Mouse (Mus musculus) right cerebral cortex, adult 18-20 months (tissue): ENCODE results near the gene Ddx19a.
"Not testable (repeated sequence)": the region's sequence is repeated elsewhere in the genome, so short reads cannot be mapped to it uniquely, and the experiment has no call there.

Experiments used
- DNase-seq: peaks from one replicate; pipeline ENCODE4 v3.0.0; 2022; ENCODE audit warnings: mixed read lengths

Gene Ddx19a

DNA sequence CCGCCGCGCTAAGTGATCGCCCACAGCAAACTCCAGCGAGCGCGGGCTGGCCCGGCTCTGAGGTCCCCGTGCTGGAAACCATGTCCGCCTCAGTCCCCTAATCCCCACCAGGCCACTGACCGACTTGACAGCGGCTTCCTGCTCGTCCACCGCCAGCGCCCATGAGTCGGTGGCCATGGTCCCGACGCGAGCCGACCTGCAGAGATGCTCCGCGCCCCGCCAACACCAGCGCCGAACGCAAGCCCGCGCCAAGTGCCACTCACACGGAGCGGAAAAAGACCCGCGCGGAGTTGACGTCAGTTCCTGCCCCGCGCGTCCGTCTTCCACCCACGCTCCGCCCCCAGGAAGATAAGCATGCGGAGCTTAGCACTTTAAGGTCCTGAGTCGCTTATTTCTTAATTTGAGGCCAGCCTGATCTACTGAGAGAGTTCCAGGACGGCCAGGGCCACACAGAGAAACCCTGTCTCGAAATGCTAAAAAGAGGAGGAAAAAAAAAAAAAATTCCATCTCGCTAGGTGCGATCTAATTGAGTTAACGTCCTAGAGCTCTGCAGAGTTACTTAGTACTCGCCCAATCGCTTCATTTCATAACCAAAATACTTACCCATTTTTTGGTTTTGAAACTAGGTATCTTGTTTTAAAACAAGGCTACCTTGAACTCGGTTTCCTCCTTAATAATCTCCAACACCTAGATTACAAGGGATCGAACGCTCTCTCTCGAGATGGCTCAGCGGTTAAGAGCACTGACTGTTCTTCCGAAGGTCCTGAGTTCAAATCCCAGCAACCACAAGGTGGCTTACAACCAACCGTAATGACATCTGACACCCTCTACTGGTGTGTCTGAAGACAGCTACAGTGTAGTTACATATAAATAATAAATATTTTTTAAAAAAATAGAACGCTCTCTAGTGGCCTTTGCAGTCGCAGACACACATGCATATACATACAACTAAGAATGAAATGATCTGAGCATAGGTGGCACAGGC is at the start of gene Ddx19a:
TSS of gene Ddx19a (minus strand) at position 254 of the 985 bp plus-strand sequence.
- peak; percentile 94 for DNase-seq

DNA sequence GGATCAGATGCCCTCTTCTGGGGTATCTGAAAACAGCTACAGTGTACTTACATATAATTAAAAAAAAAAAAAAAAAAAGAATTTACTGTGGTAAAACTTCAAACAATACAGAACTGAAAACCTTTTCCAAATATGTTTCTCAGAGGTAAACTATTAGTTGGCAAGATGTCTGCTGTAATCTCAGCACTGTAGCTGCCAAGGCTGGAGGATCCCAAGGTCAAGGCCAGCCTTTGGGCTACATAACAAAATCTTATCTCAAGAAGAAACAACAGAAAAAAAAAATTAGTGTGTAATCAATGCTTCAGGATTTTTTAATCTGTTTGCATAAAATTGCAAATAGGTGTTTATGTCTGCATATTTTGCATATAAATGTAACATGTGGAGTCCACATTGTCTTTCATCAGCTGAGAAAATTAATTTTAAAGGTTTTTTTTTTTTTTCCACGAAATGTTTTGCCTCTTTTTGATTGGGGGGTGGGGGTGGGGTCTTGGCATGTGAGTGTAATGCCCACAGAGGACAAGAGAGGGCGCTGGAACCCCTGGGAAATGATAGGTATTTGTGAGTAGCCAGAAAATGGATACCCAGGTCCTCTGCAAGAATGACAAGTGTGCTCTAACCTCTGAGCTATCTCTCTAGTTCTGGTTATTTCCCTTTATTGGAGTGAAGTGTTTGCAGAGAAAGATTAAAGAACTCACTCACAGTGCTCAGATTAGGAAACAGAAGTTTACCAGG is 46.6 kb upstream of the Ddx19a start:
- DNase-seq = no peak

DNA sequence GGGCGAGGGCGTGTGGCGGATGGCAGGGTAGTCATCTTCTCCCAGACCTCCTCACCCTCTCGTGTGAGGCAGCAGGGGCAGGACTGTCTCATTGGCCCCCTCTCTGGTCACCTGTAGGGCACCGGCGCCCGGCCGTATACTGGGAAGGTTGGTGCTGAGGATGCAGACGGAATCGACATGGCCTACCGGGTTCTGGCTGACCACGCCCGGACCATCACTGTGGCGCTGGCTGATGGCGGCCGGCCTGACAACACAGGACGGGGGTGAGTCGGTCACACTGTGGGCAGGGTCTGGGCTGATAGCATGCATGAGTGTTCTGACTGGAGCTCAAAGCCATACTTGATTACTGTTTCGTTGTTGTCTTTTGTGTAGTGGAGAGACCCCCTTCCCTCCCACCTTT is 44.9 kb upstream of the Ddx19a start:
- DNase-seq = no peak

DNA sequence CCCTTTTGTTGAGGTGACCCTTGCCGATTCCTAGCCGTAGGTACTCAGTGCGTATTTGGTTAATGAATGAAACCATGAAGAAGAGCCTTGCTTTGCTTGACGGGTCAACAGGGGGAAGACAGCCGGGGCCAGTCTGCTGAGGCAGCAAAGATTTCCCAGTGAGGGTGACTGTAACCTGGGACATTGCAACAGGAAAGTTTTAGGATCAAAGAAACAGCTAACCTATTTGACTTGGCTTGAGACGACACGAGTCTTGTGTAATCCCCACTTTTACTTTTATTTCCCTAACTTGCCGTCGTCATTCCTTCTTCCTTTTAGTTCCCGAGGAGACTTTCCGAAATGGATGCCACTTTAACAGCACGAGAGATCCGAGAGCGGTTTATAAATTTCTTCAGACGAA is 39.0 kb upstream of the Ddx19a start:
- no peak for DNase-seq

GRCm38 (mm10) chr8:111034276-111034675 is 36.7 kb upstream of the Ddx19a start:
- no peak for DNase-seq

DNA sequence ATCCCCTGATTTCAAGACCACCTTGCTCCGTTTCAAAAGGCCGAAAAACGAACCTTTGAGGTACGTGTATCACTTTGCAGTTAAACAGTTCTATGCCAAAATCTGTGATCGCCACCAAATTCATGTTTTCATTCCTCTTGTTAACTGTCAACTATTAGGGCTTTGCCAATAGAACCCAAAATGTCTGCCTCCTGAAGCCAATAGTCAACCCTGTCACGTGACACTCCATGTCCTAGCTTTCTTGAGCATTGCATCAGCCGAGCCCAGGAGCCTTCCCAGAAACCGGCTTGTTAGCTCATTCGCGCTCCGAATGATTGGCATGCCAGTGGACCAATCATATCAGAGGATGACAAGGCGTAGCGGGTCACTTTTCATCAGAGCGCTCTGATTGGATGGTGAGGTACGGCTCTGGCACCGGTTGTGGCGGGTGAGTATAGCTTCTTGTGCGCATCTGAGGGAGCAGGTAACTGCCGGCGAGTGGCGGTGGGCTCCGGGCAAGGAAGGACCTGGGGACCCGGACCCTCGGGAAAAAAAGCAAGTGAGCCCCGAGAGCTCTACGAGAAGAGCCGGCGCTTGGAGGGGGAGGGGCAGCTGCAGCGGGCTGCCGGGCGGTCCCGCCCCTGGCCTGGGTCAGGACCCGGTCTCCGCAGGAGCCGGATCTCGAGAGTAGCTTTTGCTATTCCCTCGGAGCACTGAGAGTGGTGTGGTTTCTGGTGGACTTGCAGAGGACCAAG is 36.0 kb upstream of the Ddx19a start:
- peak; percentile 99 for DNase-seq

DNA sequence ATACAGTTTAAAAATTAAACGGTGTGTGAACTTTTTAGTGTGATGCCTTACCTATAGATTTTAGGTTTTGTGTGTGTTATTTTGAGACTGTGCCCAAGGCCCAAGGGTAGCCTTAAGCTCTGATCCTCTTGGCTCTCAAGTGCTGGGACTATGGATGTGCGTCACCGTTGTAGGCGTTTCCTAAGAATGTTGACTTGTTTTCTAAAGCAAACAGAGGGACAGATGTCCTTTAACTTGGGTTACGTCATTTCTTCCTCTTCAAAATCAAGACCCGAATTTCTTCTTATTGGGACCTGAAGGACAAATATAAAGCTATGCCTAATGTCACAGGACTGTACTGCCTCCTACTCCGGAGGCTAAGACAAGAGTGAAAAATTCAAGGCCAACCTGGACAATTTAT is 35.3 kb upstream of the Ddx19a start, which contains the start of gene Aars:
TSS of gene Aars (plus strand) at position 229 of the 400 bp plus-strand sequence.
- DNase-seq = no peak

DNA sequence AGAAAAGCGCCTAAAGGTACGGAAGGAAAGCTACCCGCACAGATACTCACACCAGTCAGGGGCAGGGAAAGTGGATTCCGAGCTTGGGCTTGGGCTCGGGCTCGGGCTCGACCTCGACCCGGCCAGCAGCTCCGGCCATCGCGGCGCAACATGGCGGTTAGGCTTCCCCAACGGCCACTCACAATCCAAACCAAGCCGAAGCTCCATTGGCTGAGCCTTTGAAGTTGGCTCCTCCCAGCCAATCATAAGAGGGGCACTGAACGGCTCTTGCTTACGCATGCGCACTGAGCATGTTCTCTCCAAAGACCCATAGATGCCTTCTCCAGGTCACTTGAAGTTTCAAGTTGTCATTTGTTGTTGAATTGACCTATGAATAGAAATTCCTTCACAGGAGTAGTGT is 34.0 kb upstream of the Ddx19a start, which contains the start of gene Ddx19b:
TSS of gene Ddx19b (minus strand) at position 180 of the 400 bp plus-strand sequence.
- no peak for DNase-seq

- no peak for DNase-seq
Measured at GRCm38 (mm10) chr8:111030045-111030444, 32.4 kb upstream of the Ddx19a start.

GRCm38 (mm10) chr8:111029589-111029988 is 32.0 kb upstream of the Ddx19a start:
- no peak for DNase-seq

DNA sequence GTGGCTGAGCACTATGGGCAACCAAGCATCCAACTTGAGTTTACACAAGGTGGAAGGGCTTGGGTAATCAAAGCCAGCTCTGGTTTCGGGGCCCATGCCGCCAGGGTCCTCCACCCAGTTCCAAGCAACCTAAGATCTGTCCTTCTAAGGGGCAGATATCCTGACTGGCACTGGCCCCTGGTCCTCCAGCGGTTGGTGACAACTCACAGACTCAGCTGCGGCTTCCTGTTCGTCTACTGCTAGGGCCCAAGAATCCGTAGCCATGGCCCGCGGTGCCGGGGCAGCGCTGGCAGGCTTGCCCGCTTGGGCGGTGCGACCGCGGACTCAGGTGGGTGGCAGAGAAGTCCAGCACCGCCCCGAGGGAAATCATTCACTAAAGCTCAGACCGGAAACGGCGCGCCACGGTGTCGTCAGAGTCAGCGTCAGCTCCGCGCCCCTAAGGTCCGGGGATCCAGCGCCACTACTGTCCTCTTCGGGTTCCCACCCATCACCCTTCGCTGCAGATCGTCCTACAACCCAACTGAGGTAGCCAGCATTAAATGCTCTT is 29.9 kb upstream of the Ddx19a start:
- DNase-seq = peak; percentile 93

GRCm38 (mm10) chr8:111026609-111027008 is 29.0 kb upstream of the Ddx19a start:
- DNase-seq = not testable (repeated sequence)

DNA sequence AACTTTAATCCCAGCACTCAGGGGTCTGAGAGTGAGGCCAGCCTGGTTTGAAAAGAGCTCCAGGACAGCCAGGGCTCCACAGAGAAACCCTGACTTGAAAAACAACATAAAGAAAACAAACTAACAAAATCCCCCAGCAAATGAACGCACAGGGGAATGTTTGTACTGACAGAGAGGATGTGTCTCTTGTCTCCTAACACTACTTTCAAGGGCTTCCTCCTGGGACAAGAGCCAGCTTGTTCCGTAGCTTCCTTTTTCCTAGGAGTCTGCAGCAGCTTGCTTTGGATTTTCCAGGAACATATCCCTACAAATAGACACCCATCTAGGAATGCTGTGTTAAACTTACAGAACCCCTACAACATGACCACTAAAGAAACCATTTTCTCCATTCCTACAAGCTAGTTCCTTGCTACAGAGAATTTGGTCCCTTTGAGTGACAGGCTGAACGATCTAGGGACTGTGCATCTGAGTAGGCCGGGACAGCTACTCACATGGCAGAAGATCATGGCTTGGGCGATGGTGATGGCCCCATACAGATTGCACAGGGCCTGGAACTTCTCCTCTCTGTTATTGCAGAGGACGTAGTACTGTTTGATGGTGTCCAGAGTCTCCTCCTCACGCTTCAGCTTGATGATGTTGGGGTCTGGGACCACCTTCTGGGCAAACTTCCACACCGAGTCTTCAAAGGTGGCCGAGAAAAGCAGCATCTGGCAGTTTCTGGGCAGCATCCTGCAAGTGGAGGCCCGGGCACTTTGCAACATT is 12.8 kb upstream of the Ddx19a start:
- not testable (repeated sequence) for DNase-seq

- no peak for DNase-seq
Measured at GRCm38 (mm10) chr8:110996641-110997430, 764 bp downstream of the Ddx19a start.

DNA sequence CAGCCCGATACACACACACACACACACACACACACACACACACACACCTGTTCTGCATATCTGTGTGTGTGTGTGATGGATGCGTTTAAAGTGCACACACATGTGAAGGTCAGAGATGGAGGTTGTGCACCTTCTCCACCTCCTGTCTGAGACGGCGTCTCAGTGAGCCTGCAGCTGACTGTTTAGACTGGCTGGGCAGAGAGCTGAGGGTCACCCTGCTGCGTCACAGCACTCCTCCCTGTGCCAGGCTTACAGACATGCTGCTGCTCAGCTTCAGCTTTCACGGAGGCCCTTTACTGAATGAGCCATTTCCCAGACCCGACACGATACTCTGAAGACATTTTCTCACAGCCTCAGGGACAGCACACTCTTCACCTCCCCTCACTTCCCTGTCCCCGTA is 7.6 kb downstream of the Ddx19a start:
- no peak for DNase-seq

DNA sequence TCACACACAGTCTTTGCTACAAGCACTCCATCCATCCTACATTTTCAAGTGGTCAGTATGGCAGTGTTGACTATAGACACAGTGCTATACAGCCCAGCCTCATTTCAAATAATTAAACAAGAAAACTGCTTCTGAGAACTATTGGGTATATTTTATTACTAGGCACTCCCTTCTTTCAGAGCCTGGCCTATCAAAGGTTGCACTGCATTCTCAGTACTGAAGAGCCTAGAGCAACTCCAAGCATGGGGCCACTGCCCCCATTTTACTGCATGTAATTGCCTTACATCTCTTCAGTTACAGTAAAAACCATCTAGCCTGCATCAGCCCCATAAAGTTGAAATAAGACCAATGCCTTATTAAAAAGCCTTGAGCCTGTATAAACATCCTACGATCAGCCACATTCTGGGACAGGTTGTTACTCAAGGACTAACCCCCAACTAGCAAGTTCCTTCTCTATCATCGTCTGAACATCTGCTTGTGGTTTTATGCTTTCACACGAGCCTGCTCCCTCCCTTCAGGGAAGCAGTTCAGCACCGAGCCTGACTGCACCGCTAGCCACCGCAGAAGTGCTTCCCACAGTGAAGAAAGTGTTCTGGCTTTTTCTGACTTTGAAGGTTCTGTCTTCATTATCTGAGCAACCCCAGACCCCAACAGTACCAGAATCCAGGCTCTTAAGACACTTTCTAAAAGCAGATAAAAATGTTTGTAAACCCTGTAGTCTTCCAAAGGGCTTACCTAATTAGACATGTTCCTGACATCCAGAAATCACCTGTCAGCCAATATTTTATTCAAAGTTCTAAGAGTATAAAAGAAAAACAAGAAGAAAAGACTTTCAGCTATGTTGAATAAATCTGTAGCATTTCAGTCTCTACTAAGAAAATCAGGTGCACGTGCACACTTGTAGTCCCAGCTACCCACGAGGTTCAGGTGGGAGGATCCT is 9.5 kb downstream of the Ddx19a start:
- DNase-seq = no peak

GRCm38 (mm10) chr8:110981304-110981703 is 16.3 kb downstream of the Ddx19a start:
- no peak for DNase-seq

DNA sequence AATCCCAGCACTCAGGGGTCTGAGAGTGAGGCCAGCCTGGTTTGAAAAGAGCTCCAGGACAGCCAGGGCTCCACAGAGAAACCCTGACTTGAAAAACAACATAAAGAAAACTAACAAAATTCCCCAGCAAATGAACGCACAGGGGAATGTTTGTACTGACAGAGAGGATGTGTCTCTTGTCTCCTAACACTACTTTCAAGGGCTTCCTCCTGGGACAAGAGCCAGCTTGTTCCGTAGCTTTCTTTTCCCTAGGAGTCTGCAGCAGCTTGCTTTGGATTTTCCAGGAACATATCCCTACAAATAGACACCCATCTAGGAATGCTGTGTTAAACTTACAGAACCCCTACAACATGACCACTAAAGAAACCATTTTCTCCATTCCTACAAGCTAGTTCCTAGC is 19.6 kb downstream of the Ddx19a start:
- DNase-seq = not testable (repeated sequence)

GRCm38 (mm10) chr8:110976532-110976931 is 21.1 kb downstream of the Ddx19a start:
- DNase-seq = not testable (repeated sequence)
